Mouse (Mus musculus) testis, postnatal 10 days (tissue): ENCODE results near the gene Gm10160.

Experiments used
- DNase-seq: peaks from one replicate; pipeline ENCODE4 v3.0.0; 2021; ENCODE audit warnings: low spot score

The Gm10160 gene

DNA sequence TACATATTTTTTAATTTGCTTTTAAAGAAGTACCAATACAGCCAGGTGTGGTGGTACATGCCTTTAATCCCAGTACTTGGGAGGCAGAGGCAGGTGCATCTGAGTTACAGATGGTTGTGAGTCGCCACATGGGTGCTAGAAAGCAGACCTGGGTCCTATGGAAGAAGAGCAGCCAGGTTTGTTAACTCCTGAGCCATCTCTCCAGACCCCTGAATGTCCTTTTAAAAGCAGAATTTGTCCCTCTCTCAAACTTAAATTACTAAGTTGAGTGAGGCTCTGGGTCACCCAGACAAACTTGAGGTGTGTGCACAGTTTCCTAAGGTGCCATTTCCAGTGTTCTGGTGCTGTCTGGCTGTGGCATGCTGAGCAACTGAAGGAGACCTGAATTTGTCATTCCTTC lies at the start of gene Gm10160:
Gene Gm10160, minus strand, starts transcription at position 101 of the 400 bp plus-strand sequence.
- DNase-seq, result no peak

DNA sequence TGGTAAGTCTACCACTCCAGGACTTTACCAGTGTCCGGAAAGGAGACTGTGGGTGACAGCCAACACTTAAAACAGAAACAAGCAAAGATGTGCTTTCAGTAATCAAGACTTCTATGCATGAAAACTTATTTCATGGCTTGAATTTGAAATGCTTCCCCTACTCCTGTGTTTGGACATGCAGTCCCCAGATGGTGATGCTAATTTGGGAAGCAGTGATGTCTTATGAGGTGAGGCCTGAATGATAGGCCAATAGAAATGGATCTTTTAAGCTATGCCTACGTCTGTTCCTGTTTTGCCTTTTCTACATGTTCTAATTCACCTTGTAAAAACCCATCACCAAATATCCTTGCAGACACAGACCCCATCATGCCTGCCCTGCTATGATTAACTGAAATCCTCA lies 49.3 kb upstream of the Gm10160 start:
- DNase-seq, result no peak

DNA sequence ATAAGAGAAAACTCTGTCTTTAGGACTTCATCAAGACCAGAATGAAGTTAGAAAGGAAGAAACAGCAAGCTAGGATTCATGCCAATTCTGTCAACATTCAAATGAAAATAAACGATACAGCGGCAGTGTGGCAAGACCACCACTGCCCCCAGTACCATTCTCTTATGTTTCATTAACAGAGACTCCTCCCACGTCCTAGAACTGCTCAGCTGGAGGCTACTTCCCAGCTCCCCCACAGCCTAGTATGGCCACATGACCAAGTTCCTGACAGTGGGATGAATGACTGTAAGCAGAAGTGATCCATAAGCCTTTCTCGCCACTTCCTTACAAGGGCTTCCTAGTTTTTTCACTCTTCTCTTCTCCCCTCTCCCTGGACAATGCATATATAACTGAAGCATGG lies 48.5 kb upstream of the Gm10160 start:
- no peak for DNase-seq

DNA sequence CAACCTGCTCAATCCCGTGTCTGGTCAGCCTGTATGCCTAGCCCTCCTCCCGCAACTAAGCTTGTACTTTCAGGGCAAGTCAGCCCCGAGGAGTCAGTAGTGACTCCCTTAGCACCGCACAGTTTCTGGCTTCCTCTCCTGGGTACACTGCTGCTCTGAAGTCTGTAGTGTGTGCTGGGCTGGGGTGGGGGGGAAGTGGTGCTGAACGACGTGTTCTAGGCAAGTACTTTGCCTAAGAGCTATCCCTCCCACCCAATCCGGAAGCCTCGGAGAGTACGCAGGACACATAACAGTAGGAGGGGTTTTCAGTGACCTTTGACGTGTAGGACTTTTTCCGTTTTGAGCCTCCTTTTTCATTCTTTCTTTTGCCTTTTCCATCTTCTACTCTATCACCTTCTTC lies 43.8 kb upstream of the Gm10160 start:
- DNase-seq, result no peak

DNA sequence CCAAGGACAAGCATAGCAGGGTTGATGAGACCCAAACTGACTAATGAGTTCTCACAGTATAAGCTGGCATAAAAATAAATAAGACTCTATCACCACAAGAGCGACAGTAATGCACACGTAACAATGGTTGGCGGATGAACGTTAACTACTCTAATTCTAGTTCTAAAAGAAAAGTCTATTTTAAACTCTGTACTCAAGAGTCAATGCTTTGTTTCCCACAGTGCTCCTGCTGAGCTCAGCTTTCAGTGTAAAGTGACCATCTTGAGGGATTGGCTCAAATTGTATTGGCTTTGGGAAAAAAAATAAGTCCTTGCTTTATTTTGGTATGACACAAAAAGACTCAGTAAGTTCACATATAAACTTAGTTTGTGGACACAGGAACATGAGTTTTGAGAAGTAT lies 29.5 kb upstream of the Gm10160 start:
- DNase-seq, result no peak

DNA sequence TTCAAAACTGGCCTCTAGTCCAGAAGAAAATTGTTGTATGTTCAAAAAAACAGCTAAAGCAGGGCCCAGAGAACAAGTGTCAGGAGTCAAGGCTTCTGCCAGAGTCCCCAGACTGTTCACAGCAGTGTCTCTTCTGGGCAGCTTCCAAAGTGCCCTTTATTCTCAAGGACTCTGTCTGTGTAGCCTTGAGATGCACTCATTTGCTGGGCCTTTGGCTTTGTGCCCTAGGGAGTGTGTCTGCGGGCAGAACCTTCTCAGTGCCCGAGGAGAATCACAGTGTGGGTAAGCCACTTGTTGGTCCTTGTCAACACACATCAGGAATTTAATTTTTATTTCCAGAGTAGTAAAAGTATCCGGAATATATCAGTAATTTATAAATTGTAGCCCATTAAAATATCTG lies 26.0 kb upstream of the Gm10160 start:
- DNase-seq, result peak; percentile 77

DNA sequence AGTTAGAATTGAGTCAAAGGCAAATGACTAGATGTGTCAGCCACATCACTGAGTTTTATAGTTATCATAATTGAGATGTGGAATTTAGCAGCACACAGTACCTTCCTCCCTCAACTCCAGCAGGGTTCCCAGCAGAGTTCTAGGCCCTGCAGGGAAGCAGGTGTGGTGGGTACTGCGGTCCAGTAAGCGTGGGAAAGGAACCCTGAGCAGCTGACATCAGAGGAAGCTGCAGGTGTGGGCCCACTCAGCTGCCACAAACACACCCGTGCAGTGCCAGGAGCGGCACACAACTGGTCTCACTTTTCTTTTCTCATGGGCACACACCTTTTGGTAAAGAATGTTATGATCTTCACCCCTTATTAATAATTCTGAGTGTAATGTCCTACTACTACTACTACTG lies 25.2 kb upstream of the Gm10160 start:
- no peak for DNase-seq

DNA sequence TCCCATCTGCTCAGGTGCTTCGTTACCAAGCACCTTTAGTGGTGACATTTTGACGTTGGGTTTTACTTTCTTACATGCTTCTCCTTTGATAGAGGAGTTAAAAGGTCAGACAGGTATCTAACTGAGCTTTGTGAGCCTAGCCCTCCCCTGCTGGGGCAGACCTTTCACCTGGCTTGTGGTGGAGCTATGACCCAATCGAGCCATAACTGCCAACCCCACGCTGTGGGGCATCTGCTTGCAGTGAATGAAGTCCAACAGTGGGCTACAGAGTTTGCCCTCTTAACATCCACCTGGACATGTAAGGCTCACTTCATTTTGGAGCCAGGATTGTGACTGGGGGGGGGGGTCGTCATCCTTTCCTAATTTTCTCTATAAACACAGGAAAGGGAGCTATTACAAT lies 24.7 kb upstream of the Gm10160 start:
- DNase-seq, result no peak

DNA sequence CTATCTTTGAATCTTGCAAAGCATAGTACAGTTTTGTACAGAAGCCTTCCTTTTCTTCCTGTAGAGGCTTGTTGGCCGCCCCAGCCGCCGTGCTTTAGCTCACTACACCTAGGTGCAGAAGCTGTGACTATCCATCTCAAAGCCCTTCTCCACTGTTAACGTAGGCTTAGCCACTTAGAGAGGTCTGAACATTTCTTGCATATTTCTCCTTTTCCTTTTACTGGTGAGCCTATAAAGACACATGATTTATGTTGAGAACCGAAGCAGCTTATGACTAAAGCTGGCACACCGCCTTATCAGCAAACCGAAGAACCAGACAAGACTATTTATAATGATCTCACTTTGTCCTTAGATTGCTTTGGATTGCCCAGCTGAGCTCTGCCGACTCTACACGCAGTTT lies 19.8 kb upstream of the Gm10160 start:
- no peak for DNase-seq

DNA sequence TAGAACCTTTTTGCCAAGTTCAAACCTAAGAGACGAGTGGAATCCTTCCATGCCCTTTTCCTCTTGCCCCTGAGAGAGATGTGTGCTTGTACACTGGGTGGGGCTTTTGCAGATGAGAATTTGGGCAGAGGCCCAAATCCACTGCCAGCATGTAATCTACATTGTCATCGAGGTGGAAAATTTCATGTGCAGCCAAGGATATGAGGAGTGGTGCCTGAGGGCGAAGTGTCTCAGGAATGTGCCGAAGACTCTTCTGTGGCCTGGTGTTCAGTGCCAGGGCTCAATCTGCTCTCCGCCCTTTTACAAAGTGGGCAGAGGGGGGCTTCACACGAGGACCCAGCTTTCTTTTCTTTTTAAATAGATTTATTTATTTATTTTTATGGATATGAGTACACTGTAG lies 19.0 kb upstream of the Gm10160 start:
- no peak for DNase-seq

DNA sequence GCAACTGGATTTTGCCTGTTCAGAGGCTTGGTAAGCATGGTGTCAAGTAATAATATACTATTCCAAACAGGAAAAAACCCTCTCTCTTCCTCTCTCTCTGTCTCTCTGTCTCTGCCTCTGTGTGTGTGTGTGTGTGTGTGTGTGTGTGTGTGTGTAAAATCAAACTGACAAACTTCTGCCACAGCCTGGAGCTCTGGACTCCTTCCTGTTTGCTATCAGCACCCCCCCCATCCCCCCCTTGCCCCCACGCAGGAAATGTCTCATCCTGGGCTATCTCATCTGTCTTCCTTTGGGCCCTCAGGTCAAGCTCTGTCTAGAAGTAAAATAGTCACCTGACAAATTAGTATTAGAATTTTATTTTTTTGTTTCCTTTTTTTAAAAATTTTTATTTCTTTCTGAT lies 18.2 kb upstream of the Gm10160 start:
- no peak for DNase-seq

DNA sequence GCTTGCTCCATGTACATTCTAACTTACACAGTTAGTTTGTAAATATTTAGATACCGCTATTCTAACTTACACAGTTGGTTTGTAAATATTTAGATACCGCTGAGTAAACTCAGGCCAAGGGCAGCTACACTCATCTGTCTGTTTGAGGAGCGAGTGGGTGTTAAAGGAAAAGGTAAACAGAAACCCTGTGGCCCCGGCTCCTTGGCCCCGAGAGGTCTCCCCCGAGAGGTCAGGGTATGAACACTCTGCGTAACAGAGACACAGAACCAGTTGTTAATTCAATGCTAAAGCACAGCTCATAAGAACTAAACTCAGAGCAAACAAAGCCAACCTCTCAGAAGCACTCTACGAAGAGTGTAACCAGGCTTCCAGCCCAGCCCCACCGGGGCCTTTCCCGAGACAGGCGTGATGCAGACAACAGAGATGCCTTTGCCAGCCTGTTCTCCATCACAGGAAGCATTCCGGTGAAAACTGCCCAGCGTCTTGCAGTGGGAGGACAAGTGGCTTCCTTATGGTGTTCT lies 17.0 kb upstream of the Gm10160 start:
- no peak for DNase-seq

DNA sequence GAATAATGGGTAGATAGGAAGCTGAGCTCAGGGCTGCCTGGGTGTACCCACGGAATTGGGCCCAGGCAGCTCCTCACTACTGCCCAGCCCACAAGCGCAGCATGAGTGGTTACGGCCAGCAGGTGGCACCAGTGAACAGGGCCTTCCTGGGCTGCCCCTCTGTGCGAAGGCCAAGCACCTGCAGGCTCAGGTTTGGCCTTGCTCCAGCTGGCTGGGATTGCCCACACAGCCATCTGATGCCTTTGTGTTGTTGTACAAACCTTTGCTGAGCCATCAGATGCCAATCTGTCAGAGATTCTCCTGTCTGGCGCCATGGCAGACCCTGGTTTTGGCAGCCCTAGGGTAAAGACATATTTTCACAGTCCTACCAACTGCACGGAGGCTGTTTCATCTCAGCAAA lies 12.6 kb upstream of the Gm10160 start:
- DNase-seq, result peak; percentile 87

DNA sequence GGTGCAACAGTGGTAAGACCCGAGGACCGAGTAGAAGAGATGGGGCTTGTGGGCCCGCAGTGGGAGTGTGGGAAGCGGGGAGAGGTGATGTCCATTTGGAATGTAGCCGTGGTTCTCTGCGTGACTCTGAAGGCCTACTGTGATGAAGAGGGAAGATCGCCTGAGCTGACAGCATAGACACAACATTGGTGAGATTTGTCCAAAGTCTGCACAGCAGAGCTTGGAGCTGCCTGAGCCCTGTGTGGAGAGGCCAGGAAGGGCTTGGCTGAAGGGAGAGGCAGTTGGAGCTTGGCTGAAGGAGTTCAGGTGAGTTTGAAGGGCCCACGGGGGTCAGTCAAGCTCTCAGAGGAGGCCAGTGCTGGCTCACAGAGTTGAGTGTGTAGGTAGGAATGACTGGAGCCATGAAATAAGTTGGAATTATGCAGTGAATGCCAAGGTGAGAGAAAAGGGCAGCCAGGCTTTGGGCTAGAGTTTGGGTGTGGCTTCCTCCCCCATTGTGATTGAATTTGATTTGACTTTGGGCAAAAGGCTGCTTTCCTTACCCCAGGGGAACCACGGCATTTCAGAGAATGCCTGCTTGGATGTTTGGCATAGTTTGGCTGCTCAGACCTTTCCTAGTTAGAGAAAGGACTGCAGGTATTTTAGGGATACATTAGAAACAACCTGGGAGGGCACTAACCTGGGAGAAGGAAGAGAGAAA lies 11.8 kb upstream of the Gm10160 start:
- no peak for DNase-seq

DNA sequence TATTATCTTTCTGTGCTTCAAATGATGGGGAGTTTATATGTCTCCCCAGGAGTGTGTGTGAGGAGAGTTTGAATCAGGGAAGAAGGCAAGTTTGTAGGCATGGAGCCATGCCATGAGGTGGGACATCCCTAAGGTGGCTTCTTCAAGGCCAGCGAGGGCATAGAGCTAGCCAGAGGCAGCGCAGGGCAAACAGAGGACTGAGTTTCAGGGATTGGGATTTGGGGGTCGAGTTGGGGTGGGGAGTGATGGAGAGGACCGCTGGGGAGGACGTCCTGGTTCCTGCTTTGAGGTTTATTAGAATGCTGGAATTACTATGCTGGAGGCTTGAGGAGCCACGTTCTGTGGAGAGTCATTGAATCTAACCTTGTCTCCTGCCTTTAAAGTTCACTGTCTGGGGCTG lies 10.3 kb upstream of the Gm10160 start:
- no peak for DNase-seq

DNA sequence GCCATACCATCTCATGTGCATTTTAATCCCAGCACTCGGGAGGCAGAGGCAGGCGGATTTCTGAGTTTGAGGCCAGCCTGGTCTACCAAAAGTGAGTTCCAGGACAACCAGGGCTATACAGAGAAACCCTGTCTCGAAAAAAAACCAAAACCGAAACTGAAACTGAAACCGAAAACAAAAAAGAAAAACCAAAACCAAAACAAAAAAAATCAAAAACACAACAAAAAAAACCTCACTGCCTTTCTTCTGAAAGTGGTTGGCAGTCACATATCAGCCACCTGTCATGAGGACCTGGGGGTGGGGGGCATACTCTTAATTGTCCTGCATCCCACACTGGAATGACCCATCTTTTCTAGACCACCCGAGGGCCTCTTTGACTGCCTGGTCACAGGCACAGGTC lies 9.0 kb upstream of the Gm10160 start:
- no peak for DNase-seq

DNA sequence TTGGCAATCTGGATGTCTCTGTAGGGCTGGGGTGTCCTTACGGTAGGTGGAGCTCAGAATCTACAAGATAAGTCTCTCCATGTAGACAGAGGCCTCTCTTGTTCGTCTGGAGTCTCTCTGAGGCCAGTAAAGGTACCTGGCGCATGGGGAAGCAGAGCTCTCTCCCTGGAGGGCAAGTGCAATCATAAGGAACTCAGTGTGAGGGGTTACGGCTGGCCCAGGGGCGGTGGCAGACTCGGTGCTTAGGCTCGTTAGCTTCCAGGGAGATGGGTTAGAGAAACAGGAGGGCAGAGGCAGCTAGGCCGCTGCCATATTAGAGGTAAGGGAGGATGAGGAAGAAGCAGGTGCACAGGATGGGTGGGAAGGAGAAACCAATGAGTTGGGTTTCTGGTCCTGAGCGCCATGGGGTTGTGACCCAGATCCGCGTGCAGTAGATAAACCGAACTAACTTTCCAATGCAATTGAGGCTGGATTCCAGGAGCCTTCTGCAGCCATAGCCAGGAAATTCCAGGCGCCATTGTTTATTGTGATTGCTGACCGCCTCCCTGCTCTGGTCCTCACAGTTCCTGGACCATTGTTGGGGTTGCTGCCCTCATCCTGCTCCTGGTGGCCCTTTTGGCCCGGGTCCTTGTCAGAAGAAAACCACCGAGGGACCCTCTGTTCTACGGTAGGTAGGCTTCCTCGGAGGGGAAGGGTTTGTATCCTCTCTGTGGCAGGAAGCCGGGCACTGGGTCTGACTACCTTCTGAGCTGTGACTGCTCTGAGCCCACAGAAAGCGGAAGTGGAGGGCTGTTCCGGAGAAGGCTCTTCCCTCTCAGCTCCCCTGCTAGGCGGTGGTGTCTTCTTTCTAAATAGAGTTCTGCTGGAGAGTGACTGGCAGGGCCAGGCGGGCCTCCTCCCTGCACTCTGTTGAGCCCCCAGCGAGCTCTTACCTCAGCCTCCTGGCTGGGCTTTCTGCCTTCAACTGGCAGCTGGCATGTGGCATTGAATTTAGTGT lies 7.3 kb upstream of the Gm10160 start:
- DNase-seq, result no peak

DNA sequence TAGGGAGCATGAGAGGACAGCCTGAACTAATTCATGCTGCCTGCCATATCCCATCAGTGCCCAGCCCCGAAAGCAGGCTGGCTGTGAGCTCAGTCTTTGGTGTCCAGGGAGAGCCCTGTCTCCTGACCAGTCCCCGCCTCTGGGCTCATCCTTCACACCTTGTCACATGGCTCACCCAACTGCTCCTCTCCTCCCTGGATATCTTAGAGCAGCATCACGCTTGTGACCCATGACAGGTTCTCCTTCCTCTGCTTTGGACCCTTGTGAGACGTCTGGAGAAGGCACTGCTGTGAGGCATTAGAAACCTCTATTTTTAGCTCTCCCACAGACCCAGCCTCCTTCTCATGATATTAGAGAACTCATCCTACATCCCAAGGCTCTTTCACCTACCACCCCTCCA lies 6.3 kb upstream of the Gm10160 start:
- DNase-seq, result no peak

DNA sequence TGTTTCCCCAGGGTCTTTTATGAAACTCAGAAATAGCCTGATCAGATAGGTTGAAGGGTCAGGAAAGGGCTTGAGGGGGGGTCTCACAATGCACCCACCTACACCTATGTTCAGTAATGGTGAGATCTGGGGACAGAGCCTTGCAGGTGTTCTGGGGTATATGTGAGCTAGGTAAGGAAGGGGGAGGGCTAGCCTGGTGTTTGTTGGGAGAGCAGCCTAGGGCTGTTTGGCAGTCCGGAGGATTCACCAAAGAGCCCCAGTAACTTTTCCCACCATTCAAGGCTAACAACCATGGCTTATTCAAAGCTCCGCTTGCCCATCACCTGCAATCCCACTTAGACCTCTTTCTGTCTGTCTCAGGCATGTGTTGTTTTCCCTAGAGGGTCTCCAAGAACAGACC lies 5.9 kb upstream of the Gm10160 start:
- no peak for DNase-seq

DNA sequence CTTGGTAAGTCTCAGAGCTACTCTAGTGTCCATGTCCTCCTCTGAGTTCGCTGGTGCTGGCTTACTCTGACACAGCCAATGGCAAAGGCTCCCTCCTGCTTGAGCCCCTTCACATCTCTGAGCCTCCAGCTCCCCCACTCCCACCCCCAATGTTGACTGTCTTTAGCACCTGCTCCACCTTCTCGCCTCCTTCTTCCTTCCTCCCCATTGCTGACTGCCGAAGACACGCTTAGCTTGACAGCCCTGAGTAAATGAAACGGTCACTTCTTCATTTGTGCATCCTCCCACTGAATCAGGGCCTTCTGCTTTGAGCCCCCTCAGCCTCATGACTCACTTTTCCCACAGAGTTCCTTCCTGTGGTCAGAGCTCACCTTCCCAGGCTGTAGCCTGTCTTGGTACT lies 5.4 kb upstream of the Gm10160 start:
- DNase-seq, result no peak

DNA sequence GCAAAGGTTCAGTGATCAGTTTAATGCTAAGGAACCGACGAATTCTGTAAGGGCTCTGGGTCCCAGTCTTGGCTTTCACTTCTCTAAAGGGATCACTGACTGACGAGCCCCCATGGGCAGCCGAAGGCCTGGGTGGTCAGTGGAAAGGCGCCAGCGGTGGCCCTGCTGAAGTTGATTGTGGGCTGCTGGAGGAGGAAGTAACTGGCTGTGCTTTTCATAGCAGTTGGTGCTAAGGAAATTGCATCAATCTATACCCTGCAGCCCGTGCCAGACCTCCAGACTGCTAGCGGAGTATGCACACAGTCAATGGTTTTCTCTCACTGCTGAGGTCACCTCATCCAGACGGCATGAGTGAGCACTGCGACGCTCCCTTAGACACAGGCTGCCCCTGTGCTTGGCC lies 4.5 kb upstream of the Gm10160 start:
- DNase-seq, result no peak

DNA sequence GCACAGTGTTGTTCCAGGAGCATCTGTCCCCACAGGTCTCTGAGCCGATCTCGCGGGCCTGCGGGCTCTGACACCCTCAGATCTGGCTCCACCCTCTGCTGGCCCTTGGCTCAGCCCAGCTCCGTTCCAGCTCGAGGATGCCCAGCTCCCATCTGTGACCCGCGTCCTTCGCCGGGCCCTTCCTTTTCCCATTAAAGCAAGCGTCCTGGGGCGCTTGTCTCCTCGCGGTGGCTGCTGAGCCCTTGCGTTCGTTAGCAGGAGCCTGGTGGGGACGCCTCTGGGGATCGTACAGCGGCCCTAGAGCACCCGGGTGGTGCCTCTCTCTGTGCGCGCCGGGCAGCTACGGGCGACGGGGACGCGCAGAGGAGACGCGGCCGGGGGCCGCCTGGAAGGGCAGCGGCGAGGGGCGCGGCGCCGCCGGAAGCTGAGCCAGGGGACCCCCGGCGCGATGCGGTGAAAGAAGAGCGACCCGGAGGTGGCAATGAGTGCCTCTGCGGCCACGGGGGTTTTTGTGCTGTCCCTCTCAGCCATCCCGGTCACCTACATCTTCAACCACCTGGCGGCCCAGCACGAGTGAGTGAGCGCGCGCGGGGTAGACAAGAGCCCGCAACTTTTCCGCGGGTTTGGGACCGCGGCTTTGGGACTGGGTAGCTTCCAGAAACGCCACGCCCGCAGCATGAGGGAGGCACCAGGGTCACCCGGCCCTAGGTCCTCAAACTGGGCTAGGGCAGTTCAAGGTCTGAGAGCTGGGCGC lies 3.6 kb upstream of the Gm10160 start, which contains the start of gene Tm6sf1:
Gene Tm6sf1, plus strand, starts transcription at position 34 of the 754 bp plus-strand sequence.
- peak; percentile 70 for DNase-seq
